Mouse (Mus musculus) stomach, postnatal 0 days (tissue): ENCODE data around the gene Gm10197.

ENCODE experiments used
- CTCF ChIP-seq: IDR thresholded peaks from 2 replicates; pipeline ENCODE4 v1.5.1; 2016; ENCODE audit warnings: antibody characterized with exemption, low read depth, mild to moderate bottlenecking, moderate library complexity
- EP300 ChIP-seq: optimal IDR thresholded peaks from 2 replicates; pipeline ENCODE3; 2016; ENCODE audit warnings: antibody characterized with exemption

GRCm38 (mm10) chr19:53335241-53335640 is 36.3 kb downstream of the Gm10197 start:
- TF ChIP-seq CTCF (no peak), EP300 (no peak)
